Mouse (Mus musculus) liver, postnatal 0 days (tissue): Measurements from ENCODE around the gene Stard13.

Experiments
- CTCF ChIP-seq: sonication (generic); IDR thresholded peaks from 2 replicates; pipeline ENCODE4 v1.5.1; 2016; ENCODE audit warnings: antibody characterized with exemption, low read depth
- EP300 ChIP-seq: IDR thresholded peaks from 2 replicates; pipeline ENCODE4 v1.6.1; 2016; ENCODE audit warnings: antibody characterized with exemption, low read depth, mild to moderate bottlenecking

GRCm38 (mm10) chr5:151046917-151047316 is 186.7 kb downstream of the Stard13 start:
- no peak for TF ChIP-seq CTCF
- TF ChIP-seq EP300 = no peak
